Mouse (Mus musculus): ENCODE measurements around the gene Eri2. TPM values are rescaled to one million over a fixed set of nuclear protein-coding genes. Genes with fewer than 3 reads are reported as not detected.
"Not testable (repeated sequence)": the region's sequence is repeated elsewhere in the genome, so short reads cannot be mapped to it uniquely, and the experiment has no call there.

Gene Eri2
- polyA plus RNA-seq, 3 experiments from 2014 or later, result 7.2 to 14.3 (median 8.1) TPM

DNA sequence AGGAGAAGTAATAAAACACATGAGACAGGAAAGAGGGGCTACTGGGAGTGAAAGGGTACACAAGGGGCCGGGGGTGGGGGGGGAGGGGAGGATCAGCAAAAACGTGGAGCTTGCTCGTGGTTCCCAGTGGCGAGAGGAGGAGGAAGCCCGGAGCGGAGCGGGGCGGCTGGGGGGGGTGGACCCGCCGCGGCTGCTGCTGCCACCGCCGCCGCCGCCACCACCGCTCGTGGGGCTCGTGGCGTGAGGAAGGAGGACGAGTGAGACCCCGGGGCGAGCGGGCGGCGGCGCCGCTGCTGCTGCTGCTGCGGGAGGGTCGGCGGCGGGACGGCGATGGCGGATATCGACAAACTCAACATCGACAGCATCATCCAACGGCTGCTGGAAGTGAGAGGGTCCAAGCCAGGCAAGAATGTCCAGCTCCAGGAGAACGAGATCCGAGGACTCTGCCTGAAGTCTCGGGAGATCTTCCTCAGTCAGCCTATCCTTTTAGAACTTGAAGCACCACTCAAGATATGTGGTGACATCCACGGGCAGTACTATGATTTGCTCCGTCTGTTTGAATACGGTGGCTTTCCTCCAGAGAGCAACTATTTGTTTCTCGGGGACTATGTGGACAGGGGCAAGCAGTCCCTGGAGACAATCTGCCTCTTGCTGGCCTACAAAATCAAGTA lies 53.9 kb downstream of the Eri2 start:
- ATAC-seq, result not testable (repeated sequence)

DNA sequence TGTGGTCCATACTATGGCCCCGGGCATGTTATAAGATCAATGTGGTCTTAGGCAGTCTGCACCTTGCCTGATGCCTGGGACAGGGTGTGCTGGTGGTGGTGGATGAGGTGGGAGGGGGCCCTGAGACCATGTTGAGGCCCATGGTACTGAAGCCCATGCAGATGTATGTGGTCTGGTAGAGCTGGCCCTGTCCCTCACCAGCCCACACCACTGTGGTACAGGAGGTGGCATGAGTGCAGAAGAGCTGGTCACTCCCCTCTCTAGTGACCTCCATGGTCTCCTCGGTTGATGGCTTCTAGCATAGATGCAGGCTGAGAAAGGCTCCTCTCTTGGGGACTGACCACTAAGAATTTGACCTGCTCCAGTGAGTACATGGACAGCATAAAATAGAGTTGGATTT lies 55.0 kb downstream of the Eri2 start:
- no peak for ATAC-seq

DNA sequence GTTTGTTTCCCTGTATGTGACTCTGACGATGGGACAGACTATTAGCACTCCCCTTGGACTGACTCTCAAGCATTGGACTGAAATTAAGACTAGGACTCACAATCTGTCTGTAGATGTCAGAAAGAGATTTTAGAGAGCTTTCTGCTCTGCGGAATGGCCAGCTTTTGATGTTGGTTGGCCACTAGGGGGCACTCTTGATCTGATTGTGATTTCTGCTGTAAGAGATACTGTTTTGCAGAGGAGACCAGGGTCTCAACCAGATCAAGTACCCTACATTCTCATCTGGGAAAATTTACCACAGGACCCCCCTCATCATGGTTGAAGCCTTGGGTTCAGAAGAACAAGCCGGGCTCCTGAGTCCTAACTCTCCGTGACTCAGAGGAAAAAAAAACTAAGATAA lies 62.6 kb downstream of the Eri2 start:
- ATAC-seq, result not testable (repeated sequence)

DNA sequence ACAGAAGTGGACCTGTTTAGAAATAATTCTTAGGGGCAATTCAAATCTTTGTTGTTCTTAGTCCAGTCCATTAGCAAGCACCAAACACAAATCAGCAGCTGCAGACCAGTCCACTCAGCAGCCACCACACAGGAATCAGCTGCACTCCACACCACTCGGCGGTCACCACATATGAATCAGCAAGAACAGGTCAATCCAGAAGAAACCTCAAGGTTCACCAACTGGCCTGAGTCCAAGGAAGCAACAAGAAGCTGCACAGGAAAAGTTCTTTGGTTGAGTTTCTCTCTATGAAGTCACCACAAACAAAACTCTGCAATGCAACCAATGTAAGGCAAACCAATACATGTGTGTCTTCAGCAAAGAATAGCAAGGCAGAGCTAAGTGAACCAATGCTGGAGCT lies 66.2 kb downstream of the Eri2 start:
- no peak for ATAC-seq

DNA sequence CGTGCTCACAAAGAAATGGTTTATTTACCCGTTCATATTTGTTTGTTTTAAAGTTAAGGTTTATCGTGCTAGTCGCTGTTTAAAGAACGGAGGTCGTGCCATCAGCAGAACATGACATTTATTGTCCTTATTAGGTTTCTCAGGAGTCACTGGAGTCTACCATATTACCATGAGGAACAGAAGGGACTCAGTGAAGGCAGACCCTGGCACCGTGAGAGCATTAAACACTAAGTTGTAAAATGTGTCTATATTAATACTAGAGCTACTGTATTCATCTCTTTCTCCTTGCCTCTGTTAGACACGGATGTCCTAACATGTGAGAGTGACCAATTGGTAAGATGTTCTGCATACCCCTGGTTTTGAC lies 72.9 kb downstream of the Eri2 start:
- ATAC-seq, result peak; percentile 31

DNA sequence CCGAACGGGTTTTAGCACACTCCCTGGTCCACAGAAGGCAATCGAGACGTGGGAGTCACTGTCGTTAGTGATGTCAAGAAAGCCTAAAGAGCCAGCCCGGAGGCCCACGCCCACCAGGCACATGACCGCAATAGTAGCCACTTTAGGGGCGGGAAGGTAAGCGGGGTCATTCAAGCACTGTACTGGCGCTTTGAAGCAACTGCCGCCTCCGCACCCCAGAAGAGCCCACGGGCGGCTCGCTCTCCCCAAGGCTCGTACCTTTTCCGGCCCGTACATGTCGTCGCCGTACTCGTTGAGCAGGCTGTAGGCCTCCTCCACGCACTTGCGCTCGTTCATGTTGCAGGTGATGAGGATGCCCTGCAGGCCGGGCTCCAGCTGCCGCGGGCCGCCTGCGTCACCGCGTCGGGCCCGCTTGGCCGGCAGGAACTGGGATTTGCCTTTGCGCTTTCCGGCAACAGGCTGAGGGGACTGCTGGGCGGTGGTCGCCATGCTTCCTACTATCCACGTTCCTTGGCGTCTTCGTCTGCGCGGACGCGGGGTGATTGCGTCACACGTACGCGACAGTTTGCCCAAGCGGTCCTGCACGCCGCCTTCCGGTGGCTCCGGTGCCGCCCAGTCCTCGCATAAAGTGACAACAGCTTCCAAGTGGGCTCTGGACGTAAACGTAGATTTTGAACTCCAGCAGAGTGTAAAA lies 73.5 kb downstream of the Eri2 start, which contains the start of gene Thumpd1:
Gene Thumpd1 (minus strand): TSS at position 546 of the 694 bp plus-strand sequence.
- ATAC-seq, result peak; percentile 90

Other genes starting within 250 kb of the Eri2 start
- gene Acsm2, start 239.7 kb downstream of the Eri2 start, polyA plus RNA-seq (2017; shearing (Covaris generic)), result not detected
- not detected for gene Acsm1, start 187.0 kb downstream of the Eri2 start, polyA plus RNA-seq (2017; shearing (Covaris generic))
- gene Acsm4, start 104.0 kb downstream of the Eri2 start, polyA plus RNA-seq (2017; shearing (Covaris generic)), result not detected
- 10 to 100 TPM; 38.8 to 56.0 (median 54.1) TPM for gene Thumpd1, start 73.3 kb downstream of the Eri2 start, polyA plus RNA-seq (2017; shearing (Covaris generic))
- not detected for gene Acsm3, start 33.1 kb downstream of the Eri2 start, polyA plus RNA-seq (2017; shearing (Covaris generic))
- 10 to 100 TPM; 32.0 to 39.9 (median 33.8) TPM for gene Rexo5, start 52 bp downstream of the Eri2 start, polyA plus RNA-seq (2017; shearing (Covaris generic))
- 10 to 100 TPM; 16.8 to 26.1 (median 17.9) TPM for gene Lyrm1, start 101.8 kb upstream of the Eri2 start, polyA plus RNA-seq (2017; shearing (Covaris generic))
- gene Dcun1d3, start 102.2 kb upstream of the Eri2 start, polyA plus RNA-seq (2017; shearing (Covaris generic)), result 1 to 10 TPM; 5.8 to 10.0 (median 9.4) TPM

Data from inflammation-experienced regulatory T-cells, adult 6 months (primary cell).